Mouse (Mus musculus): ENCODE data around the gene Spink2.
"Not testable (repeated sequence)": the region's sequence is repeated elsewhere in the genome, so short reads cannot be mapped to it uniquely, and the experiment has no call there.

DNA sequence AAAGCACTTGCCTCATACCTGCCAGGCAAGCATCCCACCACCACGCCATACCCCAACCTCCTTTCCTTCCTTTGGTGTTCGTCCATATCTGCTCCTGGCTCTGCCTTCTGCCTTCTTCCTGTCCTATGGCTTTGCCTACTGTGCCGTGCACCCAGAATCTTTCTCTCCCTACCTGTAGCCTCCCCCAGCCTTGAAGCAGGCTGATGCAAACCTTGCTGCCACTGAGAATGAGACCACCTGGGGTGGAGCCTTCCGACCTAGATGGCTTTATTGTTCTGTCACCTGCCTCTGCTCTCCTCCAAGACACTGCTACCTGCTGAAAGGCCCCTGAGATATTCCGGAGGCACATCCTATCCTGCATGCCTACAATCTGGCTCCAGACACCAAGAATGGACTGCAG is 27.4 kb downstream of the Spink2 start:
- not testable (repeated sequence) for TF ChIP-seq POLR2A, CTCF (IDR thresholded peaks at IDR 0.05; ENCODE audit: insufficient read depth, low read depth, low read length)
